Mouse (Mus musculus) B cell, adult 2 months (primary cell): ENCODE measurements around the gene Vasn.
"Not testable (repeated sequence)": the region's sequence is repeated elsewhere in the genome, so short reads cannot be mapped to it uniquely, and the experiment has no call there.

Source experiments
- DNase-seq, 2 experiments: peaks; one replicate each; pipeline ENCODE4 v3.0.0; 2022

Vasn gene

GRCm38 (mm10) chr16:4674091-4674490, 34.4 kb downstream of the Vasn start:
- peak; percentile 60 to 67 for DNase-seq

GRCm38 (mm10) chr16:4676836-4677235, 37.1 kb downstream of the Vasn start:
- DNase-seq: no peak

DNA sequence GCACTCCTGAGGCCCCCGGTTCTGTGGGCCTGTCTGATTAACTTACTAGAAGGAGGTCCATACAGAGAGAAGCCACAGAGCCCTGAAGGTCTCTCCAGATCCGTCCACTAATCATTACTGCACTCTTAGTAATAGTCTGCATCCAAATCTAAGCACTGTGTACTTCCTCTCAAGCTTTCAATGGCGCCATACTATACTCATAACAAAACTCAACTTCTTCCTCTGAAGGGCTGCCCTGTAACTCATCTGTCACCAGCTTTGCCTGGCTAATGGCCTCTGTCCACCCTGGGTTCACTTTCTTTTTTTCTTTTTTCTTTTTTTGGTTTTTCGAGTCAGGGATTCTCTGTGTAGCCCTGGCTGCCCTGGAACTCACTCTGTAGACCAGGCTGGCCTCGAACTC, 38.3 kb downstream of the Vasn start:
- DNase-seq: peak; percentile 7 to 16

GRCm38 (mm10) chr16:4679121-4680018, 39.6 kb downstream of the Vasn start, which contains the start of gene Coro7:
Coro7 (minus strand) TSS chr16:4679777.
- peak; percentile 88 to 90 for DNase-seq

- DNase-seq: not testable (repeated sequence)
Measured at GRCm38 (mm10) chr16:4680922-4681455, 41.2 kb downstream of the Vasn start.

DNA sequence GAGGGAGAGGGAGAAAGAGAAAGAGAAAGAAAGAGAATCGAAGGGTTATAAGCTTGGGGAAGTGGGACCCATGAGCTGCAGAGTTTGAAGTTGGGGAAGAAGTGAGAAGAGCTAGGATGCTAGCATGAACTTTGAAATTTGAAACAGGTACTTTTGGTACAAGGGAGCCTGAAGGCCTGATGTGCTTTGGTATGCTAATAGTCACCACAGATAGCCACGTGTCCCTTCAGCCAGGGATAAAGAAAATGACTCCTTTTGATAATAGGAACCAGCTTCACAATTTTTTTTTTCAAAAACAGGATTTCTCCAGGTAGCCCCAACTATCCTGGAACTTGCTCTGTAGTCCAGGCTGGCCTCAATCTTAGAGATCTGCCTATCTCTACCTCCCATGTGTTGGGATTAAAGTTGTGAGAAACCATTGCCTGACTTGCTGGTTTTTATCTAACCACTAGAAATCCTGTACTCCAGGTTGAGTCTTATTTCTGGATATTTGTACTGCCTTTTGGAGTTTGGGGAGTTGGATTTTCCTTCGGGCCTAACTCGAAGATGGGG, 43.0 kb downstream of the Vasn start:
- DNase-seq: no peak

DNA sequence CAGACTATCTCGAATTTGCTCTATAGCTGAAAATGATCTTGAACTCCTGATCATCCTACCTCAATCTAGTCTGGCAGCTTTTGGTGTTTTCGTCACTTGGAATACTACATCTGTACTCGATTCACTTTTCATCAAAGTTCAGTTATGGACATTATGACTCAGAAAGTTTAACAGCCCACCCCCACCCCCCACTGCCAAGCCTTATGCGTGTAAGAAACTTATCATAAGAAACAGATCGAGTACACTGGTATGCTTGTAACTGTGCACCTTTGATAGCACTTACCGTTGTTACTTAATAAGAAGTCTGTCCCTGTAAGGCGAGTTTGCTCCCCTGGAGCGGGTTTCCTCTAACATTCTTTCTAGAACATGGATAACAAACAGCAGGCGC, 43.4 kb downstream of the Vasn start:
- DNase-seq: no peak

- peak; percentile 97 to 98 for DNase-seq
Measured at GRCm38 (mm10) chr16:4683581-4684456, 44.1 kb downstream of the Vasn start.

- no peak for DNase-seq
Measured at GRCm38 (mm10) chr16:4684457-4684791, 44.7 kb downstream of the Vasn start.

DNA sequence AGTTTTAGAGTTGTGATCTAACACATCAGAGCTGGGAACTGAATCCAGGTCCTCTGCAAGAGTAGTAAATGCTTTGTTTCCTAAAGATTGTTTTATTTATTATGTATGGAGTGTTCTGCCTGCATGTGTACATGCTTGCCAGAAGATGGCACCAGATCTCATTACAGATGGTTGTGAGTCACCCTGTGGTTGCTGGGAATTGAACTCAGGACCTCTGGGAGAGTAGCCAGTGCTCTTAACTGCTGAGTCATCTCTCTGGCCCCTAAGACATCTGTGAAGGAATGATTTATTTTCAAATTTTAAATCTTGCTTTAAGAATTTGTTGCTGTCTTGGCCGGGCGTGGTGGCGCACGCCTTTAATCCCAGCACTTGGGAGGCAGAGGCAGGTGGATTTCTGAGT, 49.6 kb downstream of the Vasn start:
- DNase-seq: not testable (repeated sequence)
